Comparison of ENCODE assay signal across 18 mouse cellular contexts in the genomic region with DNA sequence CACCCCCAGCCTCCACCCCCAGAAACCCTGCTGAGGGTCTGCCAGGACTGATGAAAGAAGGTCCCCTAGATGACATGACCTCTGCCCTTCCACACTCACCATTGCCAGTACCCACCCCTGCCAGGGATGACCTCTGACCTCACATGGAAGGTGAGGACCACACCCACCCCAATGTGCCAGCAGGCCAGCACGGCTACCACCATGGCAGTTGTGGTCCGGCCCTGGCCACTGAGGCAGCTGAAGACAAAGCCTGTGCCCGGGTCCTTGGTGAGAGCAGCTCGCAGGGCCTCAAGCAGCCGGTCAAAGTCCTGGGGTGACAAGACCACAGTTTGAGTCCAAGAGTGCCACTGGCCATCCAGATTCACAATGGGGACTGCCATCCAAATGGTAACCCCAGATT. TPM values are rescaled to one million over a fixed set of nuclear protein-coding genes. Genes with fewer than 3 reads are reported as not detected.
DNase-seq lines count a peak whose midpoint lies in the region; ATAC-seq and TF ChIP-seq lines count a peak whose summit lies in the region.
"Had no signal": no experiment of that assay in that cellular context is flagged by ENCODE, and none has a peak within 500 bp of the region (broad histone marks: within the 10 kb centered on the region; RNA-seq: fewer than 3 reads in every experiment).

No protein-coding gene starts in this region.

- TF ChIP-seq CTCF in hindbrain, postnatal 0 days (IDR thresholded peaks at IDR 0.05; ENCODE audit: low read depth) = no peak

- H3K27ac ChIP-seq in hindbrain, postnatal 0 days = no peak overlapping the region
- H3K27ac ChIP-seq in hindbrain, embryonic 12.5 days = no peak overlapping the region
- H3K27ac ChIP-seq: embryonic facial prominence, embryonic 13.5 days; embryonic facial prominence, embryonic 15.5 days; forebrain, embryonic 10.5 days; forebrain, embryonic 12.5 days had no signal

- no peak overlapping the region for H3K4me3 ChIP-seq in hindbrain, postnatal 0 days (ENCODE audit: low read length)
- no peak overlapping the region for H3K4me3 ChIP-seq in hindbrain, embryonic 12.5 days
- H3K4me3 ChIP-seq: embryonic facial prominence, embryonic 13.5 days; embryonic facial prominence, embryonic 15.5 days; erythroblast, embryonic 14.5 days; forebrain, embryonic 10.5 days; forebrain, embryonic 12.5 days had no signal

- 0 out of 2 replicates have a peak, but pooled peaks have one; percentile 14 for ATAC-seq in hindbrain, postnatal 0 days
- no peak for ATAC-seq in hindbrain, embryonic 12.5 days (ENCODE audit: low FRiP score)

- no peaks in the 10 kb centered on the region; the same call in 1 of the 2 replicates for H3K36me3 ChIP-seq in hindbrain, postnatal 0 days (ENCODE audit: insufficient read depth, low read length)
- no peaks in the 10 kb centered on the region for H3K36me3 ChIP-seq in hindbrain, embryonic 12.5 days
- H3K36me3 ChIP-seq: forebrain, embryonic 12.5 days had no signal

- WGBS in hindbrain, postnatal 0 days = 84% methylated on average over 5 of the region's 5 CpGs
- WGBS in hindbrain, embryonic 12.5 days = 86% methylated on average over 5 of the region's 5 CpGs

- DNase-seq in heart, adult 11 months = peak; percentile 94
- no peak for DNase-seq in heart, adult 18-20 months
- DNase-seq in hindbrain, postnatal 0 days (ENCODE audit: low spot score) = no peak
- peak; percentile 10 for DNase-seq in thymus, postnatal 14 days
- no peak for DNase-seq in thymus, postnatal 10 days (ENCODE audit: low spot score in 2 of 2)

- H3K27me3 ChIP-seq in hindbrain, postnatal 0 days (ENCODE audit: insufficient read depth, low read length) = no peaks in the 10 kb centered on the region
- no peaks in the 10 kb centered on the region; the same call in 1 of the 2 replicates for H3K27me3 ChIP-seq in hindbrain, embryonic 12.5 days
- H3K27me3 ChIP-seq: embryonic facial prominence, embryonic 13.5 days; embryonic facial prominence, embryonic 15.5 days; forebrain, embryonic 12.5 days had no signal

- no peaks in the 10 kb centered on the region for H3K9me3 ChIP-seq in hindbrain, postnatal 0 days (ENCODE audit: low read length)
- no peaks in the 10 kb centered on the region for H3K9me3 ChIP-seq in hindbrain, embryonic 12.5 days (replicated peaks)
- H3K9me3 ChIP-seq: embryonic facial prominence, embryonic 13.5 days; embryonic facial prominence, embryonic 15.5 days; forebrain, embryonic 10.5 days; forebrain, embryonic 12.5 days had no signal

- H3K4me1 ChIP-seq in hindbrain, postnatal 0 days (ENCODE audit: insufficient read depth, low read length) = 0 out of 2 replicates have a peak, but pooled peaks cover 4% of the 10 kb centered on the region
- peaks cover 12% of the 10 kb centered on the region for H3K4me1 ChIP-seq in hindbrain, embryonic 12.5 days

- no peak overlapping the region for H3K9ac ChIP-seq in hindbrain, postnatal 0 days (replicated peaks; ENCODE audit: low read length)
- no peak overlapping the region for H3K9ac ChIP-seq in hindbrain, embryonic 12.5 days
- H3K9ac ChIP-seq: embryonic facial prominence, embryonic 13.5 days; embryonic facial prominence, embryonic 15.5 days; forebrain, embryonic 12.5 days had no signal

- no peak overlapping the region for H3K4me2 ChIP-seq in hindbrain, postnatal 0 days (ENCODE audit: low read depth, low read length)
- H3K4me2 ChIP-seq in hindbrain, embryonic 12.5 days (replicated peaks) = no peak overlapping the region
- H3K4me2 ChIP-seq: embryonic facial prominence, embryonic 13.5 days; embryonic facial prominence, embryonic 15.5 days; forebrain, embryonic 12.5 days had no signal

RNA-seq across cellular contexts. Expression of a gene that starts 42.3 kb away (rescaled TPM):
- total RNA-seq in heart, adult 18-20 months (2021) = 10 to 100 TPM; 16.0 to 16.2 TPM
- 34.3 and 36.0 TPM in 2 replicates for total RNA-seq in hindbrain, postnatal 0 days (2014; rRNA removed)
- polyA plus RNA-seq in hindbrain, postnatal 0 days (2015; fragmentation: Nextera tagmentation; extraction: Ambion mirVana) = 21.7 TPM in 2 replicates
- polyA plus RNA-seq in hindbrain, embryonic 12.5 days (2016; fragmentation: Nextera tagmentation; extraction: Ambion mirVana) = 34.5 and 39.3 TPM in 2 replicates

RNA-seq across cellular contexts. Expression of a gene that starts 43.4 kb away (rescaled TPM):
- under 1 TPM; 0.40 to 0.59 TPM for total RNA-seq in heart, adult 18-20 months (2021)
- not detected in 2 replicates for total RNA-seq in hindbrain, postnatal 0 days (2014; rRNA removed)
- polyA plus RNA-seq in hindbrain, postnatal 0 days (2015; fragmentation: Nextera tagmentation; extraction: Ambion mirVana) = not detected in 2 replicates
- not detected in 2 replicates for polyA plus RNA-seq in hindbrain, embryonic 12.5 days (2016; fragmentation: Nextera tagmentation; extraction: Ambion mirVana)
- total RNA-seq: common myeloid progenitor, adult 5-6 weeks; ES-E14; MEL had no signal
- polyA plus RNA-seq: brain, embryonic 14.5 days; C2C12; embryonic facial prominence, embryonic 13.5 days; embryonic facial prominence, embryonic 15.5 days; erythroblast, embryonic 14.5 days; forebrain, embryonic 10.5 days; forebrain, embryonic 12.5 days; forebrain, embryonic 14.5 days; forebrain, embryonic 16.5 days had no signal

Comparison
In these comparisons a context has a peak if more than half of its experiments do, and no peak if none do; other contexts are left out.
1. DNase-seq: peak in heart, adult 11 months (single experiment) and thymus, postnatal 14 days (single experiment); none in heart, adult 18-20 months (0 of 2), hindbrain, postnatal 0 days (single experiment) and thymus, postnatal 10 days (0 of 2).